Comparison of ENCODE assay signal across 8 mouse cellular contexts in genomic region chr6:84093473-84093872, GRCm38 (mm10).
DNase-seq lines count a peak whose midpoint lies in the region; ATAC-seq and TF ChIP-seq lines count a peak whose summit lies in the region.

No protein-coding gene starts in this region.

- H3K36me3 ChIP-seq in heart, embryonic 12.5 days = peaks cover 31% of the 10 kb centered on the region
- H3K36me3 ChIP-seq in E14TG2a.4 (ENCODE audit: insufficient read depth, low read length) = no peaks in the 10 kb centered on the region
- no peaks in the 10 kb centered on the region for H3K36me3 ChIP-seq in hindbrain, embryonic 16.5 days (ENCODE audit: control insufficient read depth, insufficient read depth, low read length)
- H3K36me3 ChIP-seq in lung, embryonic 15.5 days = no peaks in the 10 kb centered on the region

- no peak for ATAC-seq in heart, embryonic 12.5 days (ENCODE audit: insufficient number of reproducible peaks, low FRiP score)
- peak; percentile 73 for ATAC-seq in hindbrain, embryonic 16.5 days
- 0 out of 2 replicates have a peak, but pooled peaks have one; percentile 40 for ATAC-seq in lung, embryonic 15.5 days (ENCODE audit: borderline replicate concordance, extremely low read depth, low FRiP score, low TSS enrichment)
- ATAC-seq in inflammation-experienced regulatory T-cells, adult 6 months = no peak

- DNase-seq in heart, adult 18-20 months = peak; percentile 31 to 60
- peak; percentile 74 to 78 for DNase-seq in cerebellum, postnatal 14 days
- peak; percentile 37 to 59 for DNase-seq in right cerebral cortex, adult 2 months (ENCODE audit: low spot score in 2 of 2)

- no peaks in the 10 kb centered on the region; the same call in 1 of the 2 replicates for H3K27me3 ChIP-seq in heart, embryonic 12.5 days (replicated peaks)
- H3K27me3 ChIP-seq in E14TG2a.4 (ENCODE audit: insufficient read depth, low read length) = no peaks in the 10 kb centered on the region
- no peaks in the 10 kb centered on the region; the same call in 1 of the 2 replicates for H3K27me3 ChIP-seq in hindbrain, embryonic 16.5 days (replicated peaks; ENCODE audit: control insufficient read depth, insufficient read depth, low read length)
- H3K27me3 ChIP-seq in lung, embryonic 15.5 days = no peaks in the 10 kb centered on the region

- H3K27ac ChIP-seq in heart, embryonic 12.5 days (ENCODE audit: poor library complexity, severe bottlenecking) = no peak overlapping the region
- no peak overlapping the region for H3K27ac ChIP-seq in hindbrain, embryonic 16.5 days (ENCODE audit: low read depth, low read length)
- no peak overlapping the region for H3K27ac ChIP-seq in lung, embryonic 15.5 days

- peaks cover 7% of the 10 kb centered on the region; the same call in 1 of the 2 replicates for H3K4me1 ChIP-seq in heart, embryonic 12.5 days (replicated peaks)
- H3K4me1 ChIP-seq in E14TG2a.4 (replicated peaks; ENCODE audit: low read depth, low read length) = peaks cover 16% of the 10 kb centered on the region
- H3K4me1 ChIP-seq in hindbrain, embryonic 16.5 days (ENCODE audit: control insufficient read depth, insufficient read depth, low read depth, low read length) = no peaks in the 10 kb centered on the region
- no peaks in the 10 kb centered on the region for H3K4me1 ChIP-seq in lung, embryonic 15.5 days

- H3K4me3 ChIP-seq in heart, embryonic 12.5 days = no peak overlapping the region
- no peak overlapping the region for H3K4me3 ChIP-seq in E14TG2a.4 (replicated peaks; ENCODE audit: low read length)
- no peak overlapping the region for H3K4me3 ChIP-seq in hindbrain, embryonic 16.5 days (ENCODE audit: low read length)
- no peak overlapping the region for H3K4me3 ChIP-seq in lung, embryonic 15.5 days

- peaks cover 2% of the 10 kb centered on the region; the same call in 1 of the 2 replicates for H3K9me3 ChIP-seq in heart, embryonic 12.5 days (replicated peaks)
- no peaks in the 10 kb centered on the region for H3K9me3 ChIP-seq in E14TG2a.4 (ENCODE audit: low read length)
- H3K9me3 ChIP-seq in hindbrain, embryonic 16.5 days (ENCODE audit: control insufficient read depth, low read length) = no peaks in the 10 kb centered on the region; the same call in 1 of the 2 replicates
- H3K9me3 ChIP-seq in lung, embryonic 15.5 days = no peaks in the 10 kb centered on the region

- H3K9ac ChIP-seq in heart, embryonic 12.5 days = no peak overlapping the region
- H3K9ac ChIP-seq in hindbrain, embryonic 16.5 days (ENCODE audit: low read depth, low read length) = no peak overlapping the region
- no peak overlapping the region for H3K9ac ChIP-seq in lung, embryonic 15.5 days

- 30% methylated on average over 4 of the region's 4 CpGs for WGBS in heart, embryonic 12.5 days
- 20% methylated on average over 4 of the region's 4 CpGs for WGBS in hindbrain, embryonic 16.5 days
- WGBS in lung, embryonic 15.5 days = 21% methylated on average over 4 of the region's 4 CpGs

- no peak overlapping the region for H3K4me2 ChIP-seq in heart, embryonic 12.5 days
- H3K4me2 ChIP-seq in hindbrain, embryonic 16.5 days (ENCODE audit: low read length) = no peak overlapping the region
- no peak overlapping the region for H3K4me2 ChIP-seq in lung, embryonic 15.5 days

- TF ChIP-seq CTCF in E14TG2a.4 (conservative IDR thresholded peaks at IDR 0.05; ENCODE audit: low read length) = peak; percentile 33

Comparison
In these comparisons a context has a peak if more than half of its experiments do, and no peak if none do; other contexts are left out.
1. ATAC-seq: peak in hindbrain, embryonic 16.5 days (single experiment) and lung, embryonic 15.5 days (single experiment); none in heart, embryonic 12.5 days (single experiment) and inflammation-experienced regulatory T-cells, adult 6 months (single experiment).
2. Peak in every context shown above with its lines, with median percentiles within 50 percentile points of each other: DNase-seq.